Mouse (Mus musculus): Measurements from ENCODE around the gene Pla2g4c.
"Not testable (repeated sequence)": the region's sequence is repeated elsewhere in the genome, so short reads cannot be mapped to it uniquely, and the experiment has no call there.

- not testable (repeated sequence) for TF ChIP-seq CTCF, POLR2A (IDR thresholded peaks at IDR 0.05; ENCODE audit: insufficient read depth, low read depth, low read length)
Observed at GRCm38 (mm10) chr7:13278957-13279356, 45.5 kb upstream of the Pla2g4c start.

Measured in olfactory bulb, adult 2 months (tissue).